Mouse (Mus musculus): ENCODE measurements at regions not wholly inside any gene's neighbourhood (a gene's known extent, or its start where the extent isn't known, plus 50 kb on each side); places are given as distances from the start of the nearest gene placed in this dataset.

- Histone ChIP-seq H3K27ac (no peak overlapping the region), H3K4me3 (no peak overlapping the region), H3K9me3 (replicated peaks) (no peaks in the 10 kb centered on the region), H3K4me1 (replicated peaks) (peaks cover 4% of the 10 kb centered on the region; the same call in 1 of the 2 replicates), H3K27me3 (no peaks in the 10 kb centered on the region), H3K9ac (no peak overlapping the region), H3K4me2 (no peak overlapping the region), H3K36me3 (no peaks in the 10 kb centered on the region)
- WGBS, result 46% methylated on average over 4 of the region's 4 CpGs
- ATAC-seq (replicated peaks; ENCODE audit: insufficient number of reproducible peaks, insufficient read depth, low FRiP score, low read depth), result no peak
Observed at GRCm38 (mm10) chr14:62193371-62193770, 99.0 kb upstream of the Rnaseh2b start.

- Histone ChIP-seq H3K9ac (no peak overlapping the region), H3K4me1 (replicated peaks) (no peaks in the 10 kb centered on the region), H3K36me3 (no peaks in the 10 kb centered on the region), H3K27me3 (no peaks in the 10 kb centered on the region), H3K4me3 (no peak overlapping the region), H3K9me3 (replicated peaks) (no peaks in the 10 kb centered on the region), H3K4me2 (no peak overlapping the region), H3K27ac (no peak overlapping the region)
- 48% methylated on average over 4 of the region's 4 CpGs for WGBS
- ATAC-seq (replicated peaks; ENCODE audit: insufficient number of reproducible peaks, insufficient read depth, low FRiP score, low read depth), result no peak
Observed at GRCm38 (mm10) chr14:62196776-62197175, 95.6 kb upstream of the Rnaseh2b start.

- no peak for ATAC-seq (replicated peaks; ENCODE audit: insufficient number of reproducible peaks, insufficient read depth, low FRiP score, low read depth)
- no peak overlapping the region for H3K4me2 ChIP-seq
- H3K9ac ChIP-seq, result no peak overlapping the region
- WGBS, result 71% methylated on average over 6 of the region's 6 CpGs
- no peak overlapping the region for H3K27ac ChIP-seq
- no peak overlapping the region for H3K4me3 ChIP-seq
- no peaks in the 10 kb centered on the region for H3K36me3 ChIP-seq
- H3K4me1 ChIP-seq (replicated peaks), result no peaks in the 10 kb centered on the region
- H3K9me3 ChIP-seq (replicated peaks), result no peaks in the 10 kb centered on the region
- no peaks in the 10 kb centered on the region for H3K27me3 ChIP-seq
Observed at GRCm38 (mm10) chr14:62198476-62199190, 93.8 kb upstream of the Rnaseh2b start.

- Histone ChIP-seq H3K4me1 (replicated peaks) (no peaks in the 10 kb centered on the region), H3K27ac (no peak overlapping the region), H3K9me3 (replicated peaks) (no peaks in the 10 kb centered on the region), H3K36me3 (no peaks in the 10 kb centered on the region), H3K4me2 (no peak overlapping the region), H3K9ac (no peak overlapping the region), H3K4me3 (no peak overlapping the region), H3K27me3 (no peaks in the 10 kb centered on the region)
- 62% methylated on average over 1 of the region's 1 CpGs for WGBS
- ATAC-seq (replicated peaks; ENCODE audit: insufficient number of reproducible peaks, insufficient read depth, low FRiP score, low read depth), result no peak
Observed at GRCm38 (mm10) chr14:62215071-62215470, 77.3 kb upstream of the Rnaseh2b start.

GRCm38 (mm10) chr14:62216995-62217394, 75.4 kb upstream of the Rnaseh2b start:
- Histone ChIP-seq H3K4me3 (no peak overlapping the region), H3K36me3 (no peaks in the 10 kb centered on the region), H3K4me2 (no peak overlapping the region), H3K27me3 (no peaks in the 10 kb centered on the region), H3K9ac (no peak overlapping the region), H3K9me3 (replicated peaks) (no peaks in the 10 kb centered on the region), H3K27ac (no peak overlapping the region), H3K4me1 (replicated peaks) (no peaks in the 10 kb centered on the region)
- ATAC-seq (replicated peaks; ENCODE audit: insufficient number of reproducible peaks, insufficient read depth, low FRiP score, low read depth), result no peak
- 30% methylated on average over 1 of the region's 1 CpGs for WGBS

- no peak overlapping the region for H3K4me3 ChIP-seq
- no peaks in the 10 kb centered on the region for H3K4me1 ChIP-seq (replicated peaks)
- no peak overlapping the region for H3K27ac ChIP-seq
- no peak for ATAC-seq (replicated peaks; ENCODE audit: insufficient number of reproducible peaks, insufficient read depth, low FRiP score, low read depth)
- H3K9ac ChIP-seq, result no peak overlapping the region
- WGBS, result 69% methylated on average over 2 of the region's 2 CpGs
- no peaks in the 10 kb centered on the region for H3K27me3 ChIP-seq
- H3K9me3 ChIP-seq (replicated peaks), result no peaks in the 10 kb centered on the region
- no peaks in the 10 kb centered on the region for H3K36me3 ChIP-seq
- no peak overlapping the region for H3K4me2 ChIP-seq
Observed at GRCm38 (mm10) chr14:62217971-62218370, 74.4 kb upstream of the Rnaseh2b start.

GRCm38 (mm10) chr14:62218716-62219115, 73.7 kb upstream of the Rnaseh2b start:
- Histone ChIP-seq H3K4me1 (replicated peaks) (no peaks in the 10 kb centered on the region), H3K27ac (no peak overlapping the region), H3K36me3 (no peaks in the 10 kb centered on the region), H3K4me2 (no peak overlapping the region), H3K9ac (no peak overlapping the region), H3K4me3 (no peak overlapping the region), H3K27me3 (no peaks in the 10 kb centered on the region), H3K9me3 (replicated peaks) (no peaks in the 10 kb centered on the region)
- ATAC-seq (replicated peaks; ENCODE audit: insufficient number of reproducible peaks, insufficient read depth, low FRiP score, low read depth), result no peak
- WGBS, result 54% methylated on average over 2 of the region's 2 CpGs

GRCm38 (mm10) chr14:62220770-62221169, 71.6 kb upstream of the Rnaseh2b start:
- H3K4me2 ChIP-seq, result no peak overlapping the region
- H3K27ac ChIP-seq, result no peak overlapping the region
- no peaks in the 10 kb centered on the region for H3K9me3 ChIP-seq (replicated peaks)
- H3K4me3 ChIP-seq, result no peak overlapping the region
- H3K9ac ChIP-seq, result no peak overlapping the region
- no peak for ATAC-seq (replicated peaks; ENCODE audit: insufficient number of reproducible peaks, insufficient read depth, low FRiP score, low read depth)
- WGBS, result 81% methylated on average over 4 of the region's 4 CpGs
- no peaks in the 10 kb centered on the region for H3K4me1 ChIP-seq (replicated peaks)
- H3K36me3 ChIP-seq, result no peaks in the 10 kb centered on the region
- no peaks in the 10 kb centered on the region for H3K27me3 ChIP-seq

Measured in heart, embryonic 15.5 days (tissue).